Mouse (Mus musculus): ENCODE measurements around the gene Nedd4.

The Nedd4 gene

DNA sequence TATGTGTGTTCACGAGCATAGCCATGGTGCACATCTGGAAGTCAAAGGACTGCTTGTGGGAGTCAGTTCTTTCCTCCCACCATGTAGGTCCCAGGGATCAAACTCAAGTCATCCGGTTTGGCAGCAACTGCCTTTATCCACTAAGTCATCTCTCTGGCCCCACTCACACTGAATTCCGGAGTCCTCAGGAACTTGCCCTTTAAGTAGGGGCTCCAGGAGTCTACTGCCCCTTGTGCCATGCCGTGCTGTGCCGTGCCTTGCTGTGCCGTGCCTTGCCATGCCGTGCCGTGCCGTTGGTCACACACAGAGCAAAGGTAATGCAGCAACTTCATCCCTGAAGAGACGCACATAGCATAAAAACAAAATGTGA, 129.1 kb downstream of the Nedd4 start:
- no peak for DNase-seq (ENCODE audit: low spot score in 2 of 2)

DNA sequence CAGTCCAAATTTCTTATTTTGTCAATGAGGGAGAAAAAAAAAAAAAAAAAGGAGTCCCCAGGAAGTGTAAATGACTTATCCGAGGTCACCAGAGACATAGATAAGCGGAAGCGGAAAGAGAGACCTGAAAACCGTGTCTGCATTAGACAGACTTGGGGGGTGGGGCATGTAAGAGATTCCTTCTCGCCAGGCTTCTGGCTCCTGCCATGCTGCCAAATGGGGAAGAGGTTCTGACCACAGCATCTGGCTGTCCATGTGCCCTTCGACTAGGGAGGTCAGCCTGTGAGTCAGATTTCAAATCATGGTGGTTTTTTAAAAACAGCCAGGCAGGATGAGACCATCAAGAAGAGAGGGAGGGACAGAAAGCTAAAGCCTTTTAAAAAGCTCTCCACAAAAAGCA, 129.5 kb downstream of the Nedd4 start:
- no peak for DNase-seq (ENCODE audit: low spot score in 2 of 2)

DNA sequence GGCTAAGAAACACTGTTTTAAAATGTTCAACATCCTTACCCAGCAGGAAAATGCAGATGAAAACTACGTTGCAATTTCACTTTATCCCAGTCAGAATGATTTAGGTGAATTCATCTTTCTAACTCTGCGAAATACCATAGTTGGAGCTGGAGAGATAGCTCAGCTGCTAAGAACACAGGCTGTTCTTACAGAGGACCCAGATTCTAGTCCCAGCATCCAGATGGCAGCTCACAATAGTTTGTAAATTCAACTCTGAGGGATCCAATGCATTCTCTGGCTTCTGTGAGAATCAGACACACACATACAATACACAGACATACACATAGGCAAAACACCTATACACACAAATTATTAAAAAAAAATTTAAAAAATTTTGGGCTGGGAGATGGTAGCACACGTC, 133.1 kb downstream of the Nedd4 start:
- no peak for DNase-seq (ENCODE audit: low spot score in 2 of 2)

DNA sequence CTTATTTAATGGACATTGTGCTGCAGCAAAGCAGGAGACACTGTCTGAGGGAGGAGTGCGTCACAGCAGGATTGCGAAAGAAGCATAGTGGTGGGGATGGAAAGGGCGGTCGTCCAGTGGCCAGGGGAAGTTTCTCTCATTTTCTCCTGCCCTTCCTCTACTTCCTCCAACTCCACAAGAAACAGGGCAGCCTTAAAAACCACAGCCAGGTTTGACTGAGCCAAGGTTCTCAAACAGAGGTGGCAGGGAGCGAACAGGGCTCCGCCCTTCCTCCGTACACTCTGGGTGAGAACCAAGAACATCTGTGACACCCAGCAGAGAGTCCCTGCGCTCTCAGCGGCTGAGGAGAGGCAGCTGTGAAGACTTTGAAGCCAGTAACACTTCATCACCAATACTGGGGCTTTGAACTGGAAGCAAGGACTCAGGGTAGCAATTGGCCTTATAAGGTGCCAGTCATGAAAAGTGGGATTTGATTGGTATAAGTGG, 135.0 kb downstream of the Nedd4 start:
- no peak for DNase-seq (ENCODE audit: low spot score in 2 of 2)

All from spleen, postnatal 14 days (tissue).